Mouse (Mus musculus): ENCODE results near the gene Ubn1.

Ubn1 gene

GRCm38 (mm10) chr16:5049774-5050234 lies at the start of gene Ubn1, which contains the start of gene Glyr1:
TSS of gene Ubn1 (plus strand) at chr16:5050057.
TSS of gene Glyr1 (minus strand) at chr16:5049863.
- DNase-seq (ENCODE audit: low spot score in 2 of 2), result peak; percentile 99

DNA sequence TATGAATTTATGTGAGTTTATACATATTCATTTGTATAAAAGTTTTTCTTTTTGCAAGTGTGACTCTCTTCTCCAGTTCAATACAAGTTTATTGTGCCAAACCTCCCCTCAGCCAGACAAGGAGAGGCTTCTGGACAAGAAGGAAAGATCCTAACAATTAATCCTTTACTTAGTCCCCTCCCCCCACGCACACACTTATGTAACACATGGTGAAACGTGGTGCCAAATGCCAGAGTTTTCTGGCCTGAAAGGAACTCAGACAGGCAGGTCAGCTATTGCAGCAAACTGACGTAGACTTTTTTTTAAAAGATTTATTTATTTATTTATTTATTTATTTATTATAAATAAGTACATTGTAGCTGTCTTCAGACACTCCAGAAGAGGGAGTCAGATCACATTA lies 49.2 kb upstream of the Ubn1 start:
- no peak for DNase-seq (ENCODE audit: low spot score in 2 of 2)

GRCm38 (mm10) chr16:5007067-5007466 lies 42.8 kb upstream of the Ubn1 start, which contains the start of gene Smim22:
TSS of gene Smim22 (plus strand) at chr16:5007288.
- no peak for DNase-seq (ENCODE audit: low spot score in 2 of 2)

- DNase-seq (ENCODE audit: low spot score in 2 of 2), result no peak
These were observed 42.4 kb upstream of the Ubn1 start for GRCm38 (mm10) chr16:5007492-5007891.

GRCm38 (mm10) chr16:5008076-5008475 lies 41.8 kb upstream of the Ubn1 start:
- no peak for DNase-seq (ENCODE audit: low spot score in 2 of 2)

DNA sequence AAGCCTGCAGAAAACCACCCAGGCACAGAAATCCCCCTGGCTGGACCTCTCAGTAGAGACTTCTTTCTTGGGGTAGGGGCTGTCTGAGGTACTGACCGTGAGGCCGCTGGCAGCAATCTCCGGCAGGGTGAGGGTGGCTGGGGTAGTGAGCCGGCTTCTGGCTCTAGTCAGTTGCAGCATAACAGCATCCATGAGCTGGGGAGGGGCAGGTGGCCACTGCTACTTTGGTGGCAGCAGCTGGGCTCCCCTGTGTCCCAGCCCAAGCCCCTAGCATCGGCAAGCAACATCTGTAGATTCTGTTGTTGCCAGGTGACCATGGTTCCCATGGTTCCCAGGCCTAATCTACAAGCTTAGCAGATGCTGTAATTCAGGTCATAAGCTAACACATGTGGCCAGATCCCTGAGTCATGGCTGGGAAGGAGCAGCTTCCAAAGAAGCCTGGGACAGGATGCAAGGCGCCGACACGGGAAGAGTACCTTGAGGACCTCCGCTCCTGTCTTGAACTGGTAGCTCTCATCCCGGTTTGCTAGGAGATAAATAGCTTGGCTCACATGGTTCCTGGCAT lies 39.4 kb upstream of the Ubn1 start:
- peak; percentile 19 to 24 for DNase-seq (ENCODE audit: low spot score in 2 of 2)

- DNase-seq (ENCODE audit: low spot score in 2 of 2), result peak in 1 of 2 experiments; percentile 9
These were observed 38.6 kb upstream of the Ubn1 start for GRCm38 (mm10) chr16:5011285-5011684.

GRCm38 (mm10) chr16:5012036-5013005 lies 37.5 kb upstream of the Ubn1 start:
- no peak for DNase-seq (ENCODE audit: low spot score in 2 of 2)

GRCm38 (mm10) chr16:5013054-5013838 lies 36.6 kb upstream of the Ubn1 start, which contains the start of gene Rogdi:
TSS of gene Rogdi (minus strand) at chr16:5013553.
- peak; percentile 99 for DNase-seq (ENCODE audit: low spot score in 2 of 2)

DNA sequence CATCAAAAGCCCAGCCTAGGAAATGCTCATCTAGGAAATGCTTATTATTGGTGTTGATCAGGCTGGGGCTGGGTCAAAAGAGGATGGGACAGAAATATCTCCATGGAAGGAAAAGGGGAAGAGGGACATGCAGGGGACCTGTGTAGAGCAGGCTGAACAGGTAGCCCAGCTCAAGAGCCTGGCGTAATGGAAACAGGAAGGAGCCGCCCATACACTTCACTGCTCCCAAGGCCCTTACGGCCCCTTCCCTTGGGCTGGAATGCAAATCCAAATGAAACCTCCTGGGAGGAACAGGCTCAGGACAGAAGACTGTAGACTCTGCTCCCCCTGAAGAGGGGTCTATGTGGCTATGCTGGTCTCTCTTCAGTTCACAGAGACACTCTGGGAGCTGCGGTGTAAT lies 35.3 kb upstream of the Ubn1 start:
- DNase-seq (ENCODE audit: low spot score in 2 of 2), result no peak

GRCm38 (mm10) chr16:5024021-5024420 lies 25.8 kb upstream of the Ubn1 start:
- no peak for DNase-seq (ENCODE audit: low spot score in 2 of 2)

DNA sequence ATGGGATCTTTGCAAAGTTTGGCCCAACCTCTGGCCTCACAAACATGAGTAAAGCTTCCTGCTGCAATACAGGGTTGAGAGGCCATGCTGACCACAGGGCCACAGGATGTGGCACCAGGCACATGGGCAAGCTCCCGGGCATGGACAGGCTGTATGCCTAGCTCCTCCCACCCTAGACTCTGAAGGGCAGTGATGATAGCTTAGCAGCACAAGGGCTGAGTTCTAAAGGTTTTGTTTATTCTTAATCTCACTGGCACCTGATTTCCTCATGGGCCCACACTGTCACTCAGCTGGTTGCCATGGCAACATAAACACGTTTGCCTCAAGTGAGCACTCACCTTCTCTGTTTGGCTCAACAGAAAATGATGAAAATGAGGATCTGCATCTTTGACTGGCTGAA lies 20.0 kb upstream of the Ubn1 start:
- DNase-seq (ENCODE audit: low spot score in 2 of 2), result no peak

DNA sequence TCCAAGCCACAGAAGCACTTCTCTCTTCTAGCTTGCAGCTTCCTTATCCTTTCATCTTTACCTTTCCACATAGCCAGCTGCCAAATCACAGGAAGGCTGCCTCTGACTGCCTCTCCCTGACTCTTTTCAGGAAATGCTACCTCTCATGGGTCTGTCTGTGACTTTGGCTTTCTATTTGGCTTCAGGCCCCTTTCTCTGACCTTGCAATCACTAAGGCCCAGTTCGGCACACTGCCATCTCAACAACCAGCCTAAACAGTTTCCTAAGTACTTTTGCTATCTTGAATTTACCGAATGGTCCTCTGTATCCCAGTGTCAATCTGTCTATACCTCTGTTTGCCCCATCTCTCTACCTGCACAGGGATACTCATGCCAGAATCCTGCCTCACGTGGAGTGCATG lies 14.3 kb upstream of the Ubn1 start:
- no peak for DNase-seq (ENCODE audit: low spot score in 2 of 2)

DNA sequence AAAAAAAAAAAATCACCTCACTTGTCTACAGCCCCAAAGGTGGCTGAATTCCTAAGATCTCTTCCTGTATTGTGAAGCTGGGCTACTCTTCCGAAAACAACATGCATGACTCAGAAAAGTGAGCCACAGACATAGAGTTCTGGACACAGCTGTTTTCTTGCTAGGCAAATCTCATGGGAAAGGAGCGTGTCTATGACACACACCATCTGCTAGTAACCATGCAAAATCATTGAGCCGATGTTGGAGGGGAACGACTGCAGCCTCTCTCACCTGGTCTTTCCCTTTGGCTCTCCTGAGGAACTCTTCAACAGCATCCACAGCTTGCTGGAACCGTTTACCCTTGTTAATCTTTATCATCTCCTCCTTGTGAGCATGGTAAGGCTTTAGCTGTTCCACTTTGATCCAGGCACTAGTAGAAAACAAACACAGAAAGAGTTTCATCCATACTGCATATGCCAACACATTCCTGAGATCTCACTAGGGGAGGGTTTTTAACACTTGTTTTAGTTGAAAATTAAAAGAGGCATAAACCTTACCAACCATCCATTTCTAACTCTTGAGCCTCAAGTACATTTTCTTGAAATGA lies 13.1 kb upstream of the Ubn1 start:
- peak; percentile 60 to 61 for DNase-seq (ENCODE audit: low spot score in 2 of 2)

DNA sequence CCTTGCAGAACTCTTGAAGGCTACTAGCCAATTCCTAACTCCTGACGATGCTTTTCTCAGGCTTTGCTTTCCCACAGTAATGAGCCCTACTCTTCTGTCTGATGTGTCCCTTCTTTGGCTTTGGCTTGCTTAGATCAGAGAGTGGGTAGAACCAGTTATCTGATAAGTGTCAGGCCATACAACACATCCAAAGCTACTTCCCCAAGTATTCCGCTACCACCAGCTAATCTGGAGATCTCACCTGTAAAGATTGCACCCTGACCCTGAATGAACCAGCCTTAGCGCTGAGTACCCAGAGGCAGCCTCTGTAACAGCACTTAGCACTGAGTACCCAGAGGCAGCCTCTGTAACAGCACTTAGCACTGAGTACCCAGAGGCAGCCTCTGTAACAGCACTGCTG lies 4.5 kb upstream of the Ubn1 start:
- DNase-seq (ENCODE audit: low spot score in 2 of 2), result no peak

GRCm38 (mm10) chr16:5049182-5049773 lies 579 bp upstream of the Ubn1 start:
- no peak for DNase-seq (ENCODE audit: low spot score in 2 of 2)

DNA sequence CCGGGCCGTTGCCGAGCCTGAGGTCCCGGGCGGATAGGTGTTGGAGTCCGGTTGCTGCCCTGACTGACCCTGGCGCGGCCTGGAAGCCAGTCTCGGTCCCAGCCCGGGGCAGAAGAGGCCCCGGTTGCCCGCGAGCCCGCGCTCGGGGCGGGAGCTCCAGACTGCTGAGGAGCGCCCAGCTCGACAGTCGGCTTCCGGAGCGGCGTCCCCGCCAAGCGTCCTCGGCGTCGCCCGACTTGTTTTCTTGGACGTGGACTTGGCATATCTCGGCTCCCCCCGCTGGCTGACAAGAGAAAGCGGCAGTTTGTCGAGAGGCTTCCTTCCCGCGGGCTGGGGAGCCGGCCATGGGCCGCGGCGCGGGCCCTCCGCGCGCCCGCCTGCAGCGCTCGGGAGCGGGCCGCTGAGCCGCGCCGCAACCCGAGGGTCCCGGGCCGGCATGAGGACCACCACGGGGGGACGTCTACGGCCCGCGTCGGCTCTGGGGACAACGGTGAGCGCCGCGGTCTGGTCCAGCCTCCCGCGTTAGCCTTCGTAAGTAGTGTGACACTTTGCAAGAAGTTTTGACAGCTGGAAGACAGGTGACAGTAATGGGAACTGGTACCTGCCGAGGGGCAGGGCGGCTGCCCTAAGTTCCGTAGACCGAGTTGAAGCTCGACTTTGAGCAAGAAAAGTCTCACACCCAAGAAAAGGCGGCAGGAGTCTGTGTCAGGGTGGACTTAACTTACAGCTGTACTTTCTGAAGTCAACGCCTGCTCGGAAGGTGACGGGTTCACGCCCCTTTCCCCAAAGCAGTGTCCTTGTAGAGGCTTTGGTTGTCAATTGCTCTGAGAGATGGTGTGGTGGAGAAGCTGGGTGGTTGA lies 624 bp downstream of the Ubn1 start:
- DNase-seq (ENCODE audit: low spot score in 2 of 2), result peak; percentile 81 to 84

DNA sequence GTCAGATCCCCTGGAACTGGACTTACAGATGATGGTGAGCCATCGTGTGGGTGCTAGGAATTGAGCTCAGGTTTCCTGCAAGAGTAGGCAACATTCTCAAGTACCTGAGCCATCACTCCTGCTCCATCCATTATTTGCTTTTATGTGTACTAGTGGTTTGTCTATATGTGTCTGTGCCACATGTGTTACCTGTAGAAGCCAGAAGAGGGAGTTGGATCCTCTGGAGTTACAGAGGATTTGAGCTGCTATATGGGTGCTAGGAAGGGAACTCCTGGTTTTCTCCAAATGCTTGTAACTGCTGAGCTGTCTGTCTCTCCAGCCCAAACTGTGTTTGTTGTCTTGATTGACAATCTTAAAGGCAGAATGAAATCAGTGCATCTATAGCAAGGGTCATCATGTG lies 8.3 kb downstream of the Ubn1 start:
- DNase-seq (ENCODE audit: low spot score in 2 of 2), result no peak

GRCm38 (mm10) chr16:5063472-5063871 lies 13.6 kb downstream of the Ubn1 start:
- no peak for DNase-seq (ENCODE audit: low spot score in 2 of 2)

- DNase-seq (ENCODE audit: low spot score in 2 of 2), result peak; percentile 30 to 59
These were observed 20.5 kb downstream of the Ubn1 start for GRCm38 (mm10) chr16:5070321-5070720.

All from heart, adult 9 months (tissue).